Mouse (Mus musculus): ENCODE data around the gene Tent5c.

Gene Tent5c

GRCm38 (mm10) chr3:100489133-100490009 is at the start of gene Tent5c:
TSS of gene Tent5c (minus strand) at chr3:100489324.
- peak; percentile 96 for DNase-seq (ENCODE audit: extremely low spot score, low spot score)

GRCm38 (mm10) chr3:100536686-100537085 is 47.6 kb upstream of the Tent5c start:
- no peak for DNase-seq (ENCODE audit: extremely low spot score, low spot score)

GRCm38 (mm10) chr3:100535902-100536301 is 46.8 kb upstream of the Tent5c start:
- no peak for DNase-seq (ENCODE audit: extremely low spot score, low spot score)

- no peak for DNase-seq (ENCODE audit: extremely low spot score, low spot score)
These were observed 46.2 kb upstream of the Tent5c start for GRCm38 (mm10) chr3:100535298-100535697.

- DNase-seq (ENCODE audit: extremely low spot score, low spot score), result no peak
These were observed 45.3 kb upstream of the Tent5c start for GRCm38 (mm10) chr3:100534394-100534793.

- no peak for DNase-seq (ENCODE audit: extremely low spot score, low spot score)
These were observed 44.3 kb upstream of the Tent5c start for GRCm38 (mm10) chr3:100533429-100533828.

- no peak for DNase-seq (ENCODE audit: extremely low spot score, low spot score)
These were observed 41.8 kb upstream of the Tent5c start for GRCm38 (mm10) chr3:100530919-100531318.

- no peak for DNase-seq (ENCODE audit: extremely low spot score, low spot score)
These were observed 41.2 kb upstream of the Tent5c start for GRCm38 (mm10) chr3:100530244-100530788.

- no peak for DNase-seq (ENCODE audit: extremely low spot score, low spot score)
These were observed 33.5 kb upstream of the Tent5c start for GRCm38 (mm10) chr3:100522671-100523070.

GRCm38 (mm10) chr3:100521626-100522025 is 32.5 kb upstream of the Tent5c start:
- no peak for DNase-seq (ENCODE audit: extremely low spot score, low spot score)

GRCm38 (mm10) chr3:100515754-100516141 is 26.6 kb upstream of the Tent5c start:
- no peak for DNase-seq (ENCODE audit: extremely low spot score, low spot score)

GRCm38 (mm10) chr3:100515093-100515753 is 26.1 kb upstream of the Tent5c start:
- DNase-seq (ENCODE audit: extremely low spot score, low spot score), result no peak

GRCm38 (mm10) chr3:100507174-100507573 is 18.1 kb upstream of the Tent5c start:
- DNase-seq (ENCODE audit: extremely low spot score, low spot score), result no peak

- DNase-seq (ENCODE audit: extremely low spot score, low spot score), result no peak
These were observed 17.6 kb upstream of the Tent5c start for GRCm38 (mm10) chr3:100506715-100507114.

GRCm38 (mm10) chr3:100503882-100504281 is 14.8 kb upstream of the Tent5c start:
- DNase-seq (ENCODE audit: extremely low spot score, low spot score), result no peak

- no peak for DNase-seq (ENCODE audit: extremely low spot score, low spot score)
These were observed 13.4 kb upstream of the Tent5c start for GRCm38 (mm10) chr3:100502516-100502915.

- DNase-seq (ENCODE audit: extremely low spot score, low spot score), result no peak
These were observed 12.8 kb upstream of the Tent5c start for GRCm38 (mm10) chr3:100501899-100502298.

GRCm38 (mm10) chr3:100496081-100496480 is 7.0 kb upstream of the Tent5c start:
- no peak for DNase-seq (ENCODE audit: extremely low spot score, low spot score)

- no peak for DNase-seq (ENCODE audit: extremely low spot score, low spot score)
These were observed 6.3 kb upstream of the Tent5c start for GRCm38 (mm10) chr3:100495456-100495855.

- no peak for DNase-seq (ENCODE audit: extremely low spot score, low spot score)
These were observed 5.8 kb upstream of the Tent5c start for GRCm38 (mm10) chr3:100494912-100495311.

- peak; percentile 18 for DNase-seq (ENCODE audit: extremely low spot score, low spot score)
These were observed 831 bp upstream of the Tent5c start for GRCm38 (mm10) chr3:100490010-100490300.

Measured in neural tube, embryonic 10.5 days (tissue).